Mouse (Mus musculus) urinary bladder, postnatal 25 days (tissue): ENCODE measurements around the gene Rbm18.

Experiments
- DNase-seq: peaks from one replicate; pipeline ENCODE4 v3.0.0; 2022; ENCODE audit warnings: low spot score

Rbm18 gene

DNA sequence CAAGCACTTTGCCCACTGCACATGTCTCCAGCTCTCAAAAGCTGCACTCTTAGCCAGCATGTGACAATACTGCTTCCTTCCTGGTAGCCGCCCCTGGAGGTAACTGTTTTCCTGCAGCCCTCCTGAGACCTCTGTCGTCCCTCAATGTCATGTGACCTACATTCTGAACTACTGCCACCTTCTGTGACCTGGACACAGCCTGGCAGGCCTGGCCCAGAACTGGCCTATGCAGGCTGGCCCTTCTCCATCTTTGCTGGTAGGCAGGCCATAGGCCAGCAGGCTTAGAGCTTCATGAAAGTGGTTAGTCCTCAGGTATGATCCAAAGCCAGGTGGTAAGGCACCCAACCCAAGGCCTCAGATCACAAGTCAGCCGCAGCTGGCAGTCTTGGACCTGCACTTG, 62.8 kb downstream of the Rbm18 start:
- DNase-seq = no peak

GRCm38 (mm10) chr2:36071660-36072305, 64.8 kb downstream of the Rbm18 start:
- no peak for DNase-seq

DNA sequence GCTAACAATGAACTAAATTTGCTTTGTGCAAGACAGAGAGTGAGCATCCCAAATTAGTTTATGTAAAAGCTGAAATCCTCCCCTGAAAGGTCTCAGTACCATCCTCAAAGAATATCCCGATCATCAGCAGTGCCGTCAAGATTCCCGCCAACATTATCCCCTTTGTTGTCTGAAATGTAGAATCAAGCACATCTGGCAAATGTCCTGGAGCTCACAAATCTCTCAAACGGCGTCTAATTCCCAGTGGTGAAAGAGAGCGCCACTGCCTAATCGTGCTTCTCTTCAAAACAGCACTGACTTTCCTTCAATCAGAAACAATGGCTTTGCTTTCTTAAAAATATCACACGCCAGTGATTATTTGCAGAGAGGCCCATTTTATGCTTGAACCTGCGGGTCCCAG, 69.4 kb downstream of the Rbm18 start:
- no peak for DNase-seq
